Mouse (Mus musculus) myocyte (in vitro differentiated cells): Measurements from ENCODE around the gene Csnk1e. TPM values are rescaled to one million over a fixed set of nuclear protein-coding genes. Genes with fewer than 3 reads are reported as not detected.

Experiments
- H3K27me3 ChIP-seq: one replicate; pipeline ENCODE4 v1.6.1; 2011; ENCODE audit not compliant: control insufficient read depth, insufficient read depth, insufficient read length
- H3K36me3 ChIP-seq: one replicate; pipeline ENCODE4 v1.6.1; 2011; ENCODE audit not compliant: control insufficient read depth, insufficient read depth
- H3K4me2 ChIP-seq: one replicate; pipeline ENCODE4 v1.6.1; 2011; ENCODE audit warnings: low read depth, control low read depth
- H3K4me3 ChIP-seq: one replicate; pipeline ENCODE4 v1.5.1; 2011; ENCODE audit warnings: mild to moderate bottlenecking, control low read depth, moderate library complexity
- H3K79me2 ChIP-seq: one replicate; pipeline ENCODE4 v1.6.1; 2011; ENCODE audit not compliant: control insufficient read depth, insufficient read depth
- H3ac ChIP-seq: one replicate; pipeline ENCODE4 v1.6.1; 2011; ENCODE audit not compliant: control insufficient read depth, insufficient read length
- CEBPB ChIP-seq: IDR thresholded peaks from 2 replicates; pipeline ENCODE4 v1.6.1; 2011; ENCODE audit warnings: mild to moderate bottlenecking, moderate library complexity; ENCODE audit not compliant: poor library complexity, insufficient read depth, severe bottlenecking
- E2F4 ChIP-seq: IDR thresholded peaks from one replicate; pipeline ENCODE4 v1.6.1; 2011; ENCODE audit warnings: mild to moderate bottlenecking, control low read depth, moderate library complexity; ENCODE audit not compliant: insufficient read depth
- MAX ChIP-seq: IDR thresholded peaks from one replicate; pipeline ENCODE4 v1.6.1; 2011; ENCODE audit warnings: low read depth, mild to moderate bottlenecking, control low read depth
- MYOD1 ChIP-seq, 3 experiments: IDR thresholded peaks; one replicate each; pipeline ENCODE4 v1.6.1; 2011; ENCODE audit warnings: control low read depth in 2 of 3, low read depth in 2 of 3, mild to moderate bottlenecking in 2 of 3, moderate library complexity in 1 of 3; ENCODE audit not compliant: insufficient read length in 2 of 3, control insufficient read depth in 1 of 3
- MYOG ChIP-seq, 3 experiments: IDR thresholded peaks; one replicate each; pipeline ENCODE4 v1.6.1; 2011; ENCODE audit warnings: control low read depth in 2 of 3, low read depth in 2 of 3, mild to moderate bottlenecking in 2 of 3; ENCODE audit not compliant: insufficient read length in 2 of 3, control insufficient read depth in 1 of 3, insufficient read depth in 1 of 3
- POLR2A ChIP-seq: IDR thresholded peaks from one replicate; pipeline ENCODE4 v1.6.1; 2011; ENCODE audit warnings: low read depth, mild to moderate bottlenecking, control low read depth, moderate library complexity; ENCODE audit not compliant: insufficient read length
- POLR2AphosphoS2 ChIP-seq: IDR thresholded peaks from one replicate; pipeline ENCODE4 v1.6.1; 2011; ENCODE audit warnings: low read depth, control low read depth; ENCODE audit not compliant: insufficient read length
- REST ChIP-seq: IDR thresholded peaks from one replicate; pipeline ENCODE4 v1.6.1; 2011; ENCODE audit warnings: mild to moderate bottlenecking, control low read depth, moderate library complexity; ENCODE audit not compliant: insufficient read depth, insufficient read length
- SRF ChIP-seq: IDR thresholded peaks from one replicate; pipeline ENCODE4 v1.6.1; 2011; ENCODE audit warnings: low read depth; ENCODE audit not compliant: control insufficient read depth, insufficient read length
- TCF12 ChIP-seq: IDR thresholded peaks from one replicate; pipeline ENCODE4 v1.6.1; 2011; ENCODE audit warnings: mild to moderate bottlenecking, control low read depth; ENCODE audit not compliant: poor library complexity, insufficient read depth, severe bottlenecking
- TCF3 ChIP-seq: IDR thresholded peaks from one replicate; pipeline ENCODE4 v1.6.1; 2011; ENCODE audit warnings: low read depth, control low read depth; ENCODE audit not compliant: insufficient read length
- USF1 ChIP-seq: IDR thresholded peaks from one replicate; pipeline ENCODE4 v1.6.1; 2011; ENCODE audit warnings: low read depth, mild to moderate bottlenecking, control low read depth, moderate library complexity
- polyA plus RNA-seq: library from polyadenylated mRNA; unstranded; fragments of >200 nt; fragmentation: generic; extraction: Trizol; gene quantifications from one replicate; pipeline ENCODE4 v1.2.1, GENCODE M21; 2012; ENCODE audit warnings: missing spikeins

Gene Csnk1e
- polyA plus RNA-seq, 1 experiment: 116 TPM

- Histone ChIP-seq H3K27me3 (no peaks in the 10 kb centered on the region), H3K4me3 (no peak overlapping the region), H3K36me3 (peaks cover 44% of the 10 kb centered on the region), H3ac (no peak overlapping the region), H3K4me2 (no peak overlapping the region), H3K79me2 (peaks cover 19% of the 10 kb centered on the region)
- no peak for TF ChIP-seq TCF12
- no peak for TF ChIP-seq E2F4
- no peak for TF ChIP-seq POLR2A
- TF ChIP-seq MYOG (IDR thresholded peaks at IDR 0.05; ENCODE audit: control insufficient read depth in 1 of 3, insufficient read depth in 1 of 3, insufficient read length in 2 of 3, low read depth in 2 of 3): no peak
- no peak for TF ChIP-seq MAX
- TF ChIP-seq REST: no peak
- TF ChIP-seq USF1: no peak
- TF ChIP-seq POLR2AphosphoS2: no peak
- TF ChIP-seq TCF3: no peak
- no peak for TF ChIP-seq SRF
- TF ChIP-seq MYOD1 (IDR thresholded peaks at IDR 0.05; ENCODE audit: control insufficient read depth in 1 of 3, insufficient read length in 2 of 3, low read depth in 2 of 3): no peak
- TF ChIP-seq CEBPB: no peak
These were observed 26.8 kb downstream of the Csnk1e start for GRCm38 (mm10) chr15:79428616-79429015.

DNA sequence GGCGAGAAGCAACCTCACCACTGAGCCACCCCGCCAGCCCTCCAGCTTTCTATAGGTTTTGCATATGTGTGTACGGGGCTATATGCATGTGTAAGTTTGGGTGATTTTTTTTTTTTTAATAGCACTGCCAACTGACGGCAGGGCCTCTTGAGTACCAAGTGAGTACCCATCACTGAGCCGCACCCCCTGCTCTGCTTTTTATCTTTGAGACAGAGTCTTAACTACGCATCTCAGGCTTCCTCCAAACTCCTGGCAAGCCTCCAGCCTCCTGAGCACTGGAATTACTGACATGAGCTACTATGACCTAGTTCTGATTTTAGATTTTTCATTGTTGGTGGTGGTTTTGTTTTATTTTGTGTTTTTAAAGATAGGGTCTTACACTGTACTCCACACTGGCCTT lies 27.9 kb downstream of the Csnk1e start:
- Histone ChIP-seq H3K36me3 (peaks cover 49% of the 10 kb centered on the region), H3ac (no peak overlapping the region), H3K4me3 (no peak overlapping the region), H3K79me2 (peaks cover 9% of the 10 kb centered on the region), H3K4me2 (no peak overlapping the region), H3K27me3 (no peaks in the 10 kb centered on the region)
- TF ChIP-seq MYOG (IDR thresholded peaks at IDR 0.05; ENCODE audit: control insufficient read depth in 1 of 3, insufficient read depth in 1 of 3, insufficient read length in 2 of 3, low read depth in 2 of 3) (no peak), SRF (no peak), REST (no peak), MAX (no peak), USF1 (no peak), POLR2A (no peak), POLR2AphosphoS2 (no peak), TCF12 (no peak), MYOD1 (IDR thresholded peaks at IDR 0.05; ENCODE audit: control insufficient read depth in 1 of 3, insufficient read length in 2 of 3, low read depth in 2 of 3) (no peak), E2F4 (no peak), TCF3 (no peak), CEBPB (no peak)

DNA sequence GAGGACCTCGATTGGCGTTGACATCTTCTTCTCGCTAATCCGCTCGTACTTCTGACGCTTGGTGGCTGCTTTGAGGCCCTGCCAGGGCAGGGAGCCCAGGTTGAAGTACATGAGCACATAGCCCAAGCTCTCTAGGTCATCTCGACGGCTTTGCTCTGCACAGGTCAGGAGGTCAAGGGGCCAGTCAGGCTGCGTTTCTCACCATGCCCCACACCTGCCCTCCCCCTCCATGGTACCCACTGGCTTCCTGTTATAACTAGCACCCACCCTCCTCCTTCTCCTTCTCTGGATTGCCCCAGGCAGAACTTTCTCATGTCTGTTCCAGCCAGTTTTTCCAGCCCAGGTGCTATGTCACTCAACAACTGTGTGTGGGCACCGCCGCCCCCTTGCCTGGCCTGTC lies 29.9 kb downstream of the Csnk1e start:
- H3K4me3 ChIP-seq: no peak overlapping the region
- no peak overlapping the region for H3K4me2 ChIP-seq
- TF ChIP-seq POLR2A (no peak), MYOG (IDR thresholded peaks at IDR 0.05; ENCODE audit: control insufficient read depth in 1 of 3, insufficient read depth in 1 of 3, insufficient read length in 2 of 3, low read depth in 2 of 3) (no peak), MYOD1 (IDR thresholded peaks at IDR 0.05; ENCODE audit: control insufficient read depth in 1 of 3, insufficient read length in 2 of 3, low read depth in 2 of 3) (peak in 1 of 3 experiments; percentile 22)
- H3ac ChIP-seq: no peak overlapping the region
- peaks cover 56% of the 10 kb centered on the region for H3K36me3 ChIP-seq
- H3K79me2 ChIP-seq: no peaks in the 10 kb centered on the region
- no peaks in the 10 kb centered on the region for H3K27me3 ChIP-seq

DNA sequence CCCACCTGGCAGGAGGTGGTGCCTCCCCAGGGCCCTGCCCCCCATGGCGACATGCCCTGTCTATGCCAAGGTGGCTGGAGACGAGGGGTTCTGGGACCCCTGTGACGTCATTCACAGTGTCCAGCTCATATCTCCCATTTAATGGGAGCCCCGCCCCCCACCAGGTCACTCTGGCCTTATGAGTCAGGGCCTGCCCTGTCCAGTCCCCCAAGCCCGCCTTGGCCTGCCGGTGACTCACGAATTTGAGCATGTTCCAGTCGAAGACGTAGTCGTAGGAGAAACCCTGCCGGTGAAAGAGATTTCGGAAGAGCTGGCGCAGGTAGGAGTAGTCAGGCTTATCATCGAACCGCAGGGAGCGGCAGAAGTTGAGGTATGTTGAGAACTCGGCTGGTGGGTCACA lies 30.8 kb downstream of the Csnk1e start:
- Histone ChIP-seq H3K36me3 (peaks cover 56% of the 10 kb centered on the region), H3K79me2 (no peaks in the 10 kb centered on the region), H3K4me2 (no peak overlapping the region), H3K27me3 (no peaks in the 10 kb centered on the region), H3ac (no peak overlapping the region), H3K4me3 (no peak overlapping the region)
- no peak for TF ChIP-seq SRF
- TF ChIP-seq TCF3: no peak
- no peak for TF ChIP-seq TCF12
- no peak for TF ChIP-seq POLR2A
- no peak for TF ChIP-seq MYOG (IDR thresholded peaks at IDR 0.05; ENCODE audit: control insufficient read depth in 1 of 3, insufficient read depth in 1 of 3, insufficient read length in 2 of 3, low read depth in 2 of 3)
- TF ChIP-seq MAX: no peak
- no peak for TF ChIP-seq MYOD1 (IDR thresholded peaks at IDR 0.05; ENCODE audit: control insufficient read depth in 1 of 3, insufficient read length in 2 of 3, low read depth in 2 of 3)
- TF ChIP-seq CEBPB: no peak
- no peak for TF ChIP-seq USF1
- TF ChIP-seq REST: no peak
- no peak for TF ChIP-seq POLR2AphosphoS2
- TF ChIP-seq E2F4: no peak

- TF ChIP-seq TCF3 (peak; percentile 62), MYOD1 (IDR thresholded peaks at IDR 0.05; ENCODE audit: control insufficient read depth in 1 of 3, insufficient read length in 2 of 3, low read depth in 2 of 3) (peak in 2 of 3 experiments; percentile 50 to 53), MYOG (IDR thresholded peaks at IDR 0.05; ENCODE audit: control insufficient read depth in 1 of 3, insufficient read depth in 1 of 3, insufficient read length in 2 of 3, low read depth in 2 of 3) (peak in 1 of 3 experiments; percentile 80), REST (no peak)
- no peak overlapping the region for H3K4me2 ChIP-seq
These were observed 32.6 kb downstream of the Csnk1e start for GRCm38 (mm10) chr15:79422715-79423243.

More at GRCm38 (mm10) chr15:79422715-79423243, 32.6 kb downstream of the Csnk1e start:
- Histone ChIP-seq H3K27me3 (no peaks in the 10 kb centered on the region), H3ac (no peak overlapping the region), H3K79me2 (no peaks in the 10 kb centered on the region), H3K4me3 (no peak overlapping the region), H3K36me3 (peaks cover 38% of the 10 kb centered on the region)
